Mouse (Mus musculus): ENCODE measurements at regions not wholly inside any gene's neighbourhood (a gene's known extent, or its start where the extent isn't known, plus 50 kb on each side); places are given as distances from the start of the nearest gene placed in this dataset.

DNA sequence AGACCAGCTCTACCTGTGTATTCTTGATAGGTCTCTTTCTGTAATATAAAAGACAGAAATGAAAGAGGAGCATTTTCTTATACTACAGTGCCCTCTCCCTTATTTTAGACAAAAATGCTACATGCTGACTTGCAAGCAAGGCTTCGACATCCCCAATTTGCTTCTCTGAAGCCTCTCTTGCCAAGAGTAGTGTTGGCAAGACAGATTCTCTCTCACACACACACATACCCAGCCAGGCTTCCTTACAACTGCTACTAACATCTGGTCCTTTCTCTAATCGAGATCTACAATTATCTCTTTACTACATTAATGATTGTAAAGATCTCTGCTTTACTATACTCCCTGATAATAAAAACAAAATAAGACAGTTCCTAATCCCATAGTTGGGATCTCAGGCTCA lies 87.5 kb upstream of the Daam1 start:
- DNase-seq: no peak

DNA sequence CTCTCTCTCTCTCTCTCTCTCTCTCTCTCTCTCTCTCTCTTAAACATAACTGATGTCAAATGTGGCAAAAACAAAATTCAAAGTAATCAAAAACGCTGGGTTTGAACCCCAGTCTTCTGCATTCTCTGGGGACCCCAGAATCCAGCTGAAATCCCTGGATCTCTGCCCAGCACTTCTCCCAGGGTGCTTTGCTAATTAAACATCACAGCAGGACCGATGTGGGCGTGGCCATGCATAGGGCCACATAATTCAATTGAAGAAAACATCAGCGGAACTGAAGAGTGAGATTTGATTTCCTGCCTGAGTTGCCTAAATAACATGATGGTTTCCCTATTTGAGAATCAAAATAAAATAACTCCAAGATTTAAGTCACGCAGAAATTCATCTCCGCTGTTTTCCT lies 84.9 kb upstream of the Daam1 start:
- no peak for DNase-seq

DNA sequence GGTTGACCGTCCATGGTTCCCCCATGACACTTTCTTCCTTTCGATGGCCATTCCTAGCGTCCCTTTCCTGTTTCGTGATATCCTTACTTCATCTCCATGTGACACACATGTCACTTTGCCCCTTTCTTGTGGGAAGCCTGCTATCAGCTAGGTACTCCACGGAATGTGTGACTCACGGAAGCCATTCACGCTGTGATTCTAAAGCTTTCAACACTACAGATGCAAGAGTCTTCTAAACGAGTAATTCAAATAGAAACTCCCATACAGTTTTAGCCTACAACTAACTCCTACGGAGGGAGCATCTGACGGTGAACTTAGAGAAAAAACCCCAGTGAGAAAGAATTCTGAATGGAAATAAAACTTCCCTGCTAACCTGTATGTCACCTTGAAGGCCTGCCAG lies 83.5 kb upstream of the Daam1 start:
- DNase-seq: no peak

DNA sequence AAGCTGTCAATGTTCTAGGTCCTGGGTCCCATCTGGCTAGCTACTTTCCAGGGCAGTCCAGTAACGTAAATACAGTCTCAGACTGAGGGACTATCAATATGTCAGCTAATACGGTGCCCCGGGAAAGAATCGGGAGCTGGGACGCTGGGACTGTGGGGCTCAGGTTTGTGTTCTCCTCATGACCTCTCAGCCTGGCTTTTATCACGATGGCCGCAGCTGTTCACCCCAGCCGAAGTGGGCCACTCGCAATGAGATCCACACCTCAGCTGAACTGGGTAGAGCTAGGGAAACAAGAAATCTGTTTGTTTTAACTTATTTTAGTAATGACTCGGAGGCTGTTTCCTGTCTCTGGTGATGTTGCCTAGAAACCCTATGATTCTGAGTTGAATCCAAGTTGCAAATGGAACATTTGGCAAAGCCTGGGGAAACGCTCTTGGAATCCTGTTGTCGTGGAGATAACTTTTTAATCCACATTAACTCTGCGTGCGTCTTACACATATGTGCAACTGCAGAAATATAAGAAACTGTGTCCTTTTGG lies 83.0 kb upstream of the Daam1 start:
- DNase-seq: peak; percentile 79

DNA sequence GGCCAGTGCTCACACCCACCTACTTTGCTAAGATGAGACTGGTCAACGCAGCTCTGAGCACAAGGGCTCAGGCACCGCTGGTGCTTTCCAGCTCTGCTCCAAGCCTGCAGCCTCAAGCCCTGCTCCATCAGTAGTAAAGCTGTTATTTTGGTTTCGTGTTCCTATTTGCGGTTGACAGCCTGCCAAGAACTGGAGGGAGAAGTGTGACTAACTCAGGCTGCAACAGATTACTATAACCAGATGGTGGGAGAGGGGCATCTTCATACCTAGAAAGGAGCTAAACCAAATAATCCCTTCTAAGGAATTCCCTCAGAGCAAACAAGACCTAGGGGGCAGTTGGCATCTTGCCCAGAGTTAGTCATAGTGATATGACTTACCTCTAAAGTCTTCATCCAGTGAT lies 82.1 kb upstream of the Daam1 start:
- DNase-seq: peak; percentile 90

DNA sequence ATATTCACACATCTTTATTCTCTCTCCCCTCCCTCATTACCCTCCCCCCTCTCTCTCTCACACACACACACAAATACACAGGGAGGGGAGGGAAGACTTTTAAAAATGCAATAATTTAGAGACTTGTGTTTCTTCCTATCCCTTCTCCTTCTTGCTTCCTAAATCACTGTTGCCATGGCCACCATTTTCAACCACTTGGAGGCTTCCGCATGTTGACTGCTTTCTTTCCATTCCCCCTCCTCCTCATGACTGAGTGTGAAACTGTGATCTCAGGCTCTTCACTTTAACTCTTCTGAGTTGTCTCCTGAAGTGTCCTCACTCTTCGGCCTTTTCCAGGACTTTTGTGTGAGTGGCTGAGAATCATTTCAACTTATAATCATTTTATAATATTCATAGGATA lies 81.2 kb upstream of the Daam1 start:
- peak; percentile 29 for DNase-seq

DNA sequence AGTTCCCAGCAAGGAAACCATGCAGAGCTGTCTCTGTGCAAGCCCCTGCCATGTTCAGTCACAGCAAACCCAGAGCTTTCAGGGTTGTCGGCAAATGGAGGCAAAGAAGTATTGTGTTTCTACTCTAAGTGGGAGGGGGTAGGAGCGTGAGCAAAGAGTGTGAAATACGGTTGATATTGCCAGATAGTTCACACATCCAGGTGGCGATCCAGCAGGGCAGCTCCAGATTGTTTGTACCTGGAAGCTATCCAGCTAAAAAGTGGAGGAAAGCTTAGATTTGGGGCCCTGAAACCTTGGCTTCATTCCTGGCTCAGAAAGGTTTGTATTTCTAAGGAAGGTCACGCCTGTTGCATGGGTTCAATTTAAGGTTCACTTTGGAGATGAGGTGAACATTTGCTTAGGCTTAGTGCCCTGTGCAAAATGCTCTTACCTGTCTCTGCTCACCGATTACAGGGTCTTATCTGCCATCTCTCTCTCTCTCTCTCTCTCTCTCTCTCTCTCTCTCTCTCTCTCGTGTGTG lies 78.1 kb upstream of the Daam1 start:
- DNase-seq: no peak

DNA sequence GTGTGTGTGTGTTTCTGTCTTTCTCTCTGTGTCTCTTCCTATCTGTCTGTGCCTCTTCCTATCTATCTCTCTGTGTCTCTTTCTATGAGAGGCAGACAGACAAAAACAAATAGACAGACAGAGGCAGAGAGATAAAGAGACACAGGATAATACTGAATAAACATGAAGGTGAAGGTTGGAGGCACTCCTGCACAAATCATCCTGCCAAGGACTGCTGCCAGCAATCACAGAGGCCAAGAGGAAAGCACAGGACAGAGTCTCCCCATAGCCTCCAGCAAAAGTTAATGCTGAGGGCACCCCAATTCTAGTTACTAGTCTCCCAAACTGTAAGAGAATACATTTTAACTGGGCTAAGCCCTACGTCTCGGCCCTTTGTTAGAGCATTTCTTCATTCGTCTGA lies 77.6 kb upstream of the Daam1 start:
- no peak for DNase-seq

DNA sequence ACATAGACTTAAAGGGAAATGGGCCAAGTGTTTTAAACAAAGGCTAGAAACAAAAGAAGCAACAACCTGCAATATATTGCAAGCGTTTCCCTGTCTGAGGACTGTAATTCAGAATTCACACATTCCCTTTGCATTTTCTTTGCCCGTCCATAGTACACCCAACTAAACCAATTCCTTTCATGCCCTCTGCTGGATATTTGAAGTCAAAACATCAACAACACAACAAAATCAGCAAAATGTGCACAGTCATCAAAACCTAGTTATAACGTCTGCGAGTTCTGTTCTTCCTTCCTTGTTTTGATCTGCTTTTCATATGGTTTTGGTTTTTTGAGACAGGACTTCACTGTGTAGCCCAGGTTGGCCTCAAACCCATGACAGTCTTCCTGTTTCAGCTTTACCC lies 67.7 kb upstream of the Daam1 start:
- DNase-seq: no peak

DNA sequence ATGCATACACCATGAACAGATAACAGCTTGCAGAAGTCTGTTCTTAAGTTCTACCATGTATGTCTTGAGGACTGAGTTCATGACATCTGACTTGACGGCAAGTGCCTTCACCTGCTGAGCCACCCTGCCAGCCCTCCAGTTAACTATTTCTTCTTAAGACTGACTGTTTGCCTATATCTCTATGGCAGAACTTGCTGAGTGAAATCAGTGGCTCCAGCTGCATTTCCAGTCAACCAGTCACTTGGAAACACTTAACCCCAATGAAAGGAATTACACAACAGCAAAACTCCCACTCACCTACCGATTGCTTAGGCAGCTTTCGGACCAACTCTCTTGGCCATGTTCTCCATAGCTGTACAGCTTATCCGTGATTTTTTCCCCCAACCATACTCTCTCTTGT lies 64.8 kb upstream of the Daam1 start:
- no peak for DNase-seq

DNA sequence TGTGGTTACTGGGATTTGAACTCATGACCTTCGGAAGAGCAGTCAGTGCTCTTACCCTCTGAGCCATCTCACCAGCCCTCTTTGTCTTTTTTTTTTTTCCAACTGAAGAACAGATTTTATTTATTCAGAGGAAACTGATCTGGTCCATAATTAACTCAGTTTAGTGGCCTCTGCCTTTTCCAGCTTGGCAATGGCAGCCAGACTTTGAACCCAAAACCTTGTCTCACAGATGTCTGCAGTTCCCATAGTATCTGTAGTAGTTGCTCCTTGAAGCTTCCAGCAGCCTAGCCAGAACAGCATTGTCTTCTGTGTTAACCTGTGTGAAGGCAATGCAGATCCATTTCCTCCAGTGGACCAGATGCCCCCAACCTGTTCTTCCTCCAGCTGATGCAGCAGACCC lies 64.2 kb upstream of the Daam1 start:
- no peak for DNase-seq

DNA sequence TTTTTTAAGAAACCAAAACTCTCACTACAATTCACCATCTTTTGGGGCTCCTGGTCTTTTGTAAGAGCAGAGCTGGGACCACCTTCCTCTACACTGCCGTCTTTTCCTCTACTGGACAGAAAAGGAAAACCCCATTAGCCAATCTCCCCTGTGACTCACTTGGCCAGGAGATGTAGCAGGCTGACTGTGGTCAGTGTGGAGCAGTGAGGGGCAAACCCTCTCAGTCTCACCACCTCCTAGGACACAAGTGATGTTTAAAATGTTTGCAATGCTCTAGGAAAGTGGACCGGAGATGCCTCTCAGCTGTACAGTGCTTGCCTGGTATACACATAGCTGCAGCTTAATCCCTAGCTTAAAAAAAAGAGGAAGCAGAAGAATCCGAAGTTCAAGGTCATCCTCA lies 63.0 kb upstream of the Daam1 start:
- DNase-seq: no peak

DNA sequence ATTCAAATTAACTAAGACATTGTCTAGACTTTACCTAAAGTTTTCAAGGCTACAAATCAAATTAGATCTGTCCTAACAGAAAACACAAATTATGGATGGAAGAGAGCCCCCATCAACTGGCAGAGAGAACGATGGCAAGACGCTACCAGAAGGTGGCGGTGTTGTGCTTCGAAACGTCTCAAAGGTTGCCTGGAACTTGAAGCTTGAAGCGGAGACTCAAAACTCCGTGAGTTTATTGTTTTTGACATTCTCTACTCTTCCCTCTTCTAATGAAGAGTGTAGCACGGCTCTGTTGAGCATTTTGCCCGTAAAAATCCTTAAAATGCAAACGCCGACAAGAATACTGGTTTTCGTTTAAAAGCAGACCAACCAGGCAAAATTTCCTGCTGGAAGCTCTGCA lies 62.4 kb upstream of the Daam1 start:
- DNase-seq: peak; percentile 66

DNA sequence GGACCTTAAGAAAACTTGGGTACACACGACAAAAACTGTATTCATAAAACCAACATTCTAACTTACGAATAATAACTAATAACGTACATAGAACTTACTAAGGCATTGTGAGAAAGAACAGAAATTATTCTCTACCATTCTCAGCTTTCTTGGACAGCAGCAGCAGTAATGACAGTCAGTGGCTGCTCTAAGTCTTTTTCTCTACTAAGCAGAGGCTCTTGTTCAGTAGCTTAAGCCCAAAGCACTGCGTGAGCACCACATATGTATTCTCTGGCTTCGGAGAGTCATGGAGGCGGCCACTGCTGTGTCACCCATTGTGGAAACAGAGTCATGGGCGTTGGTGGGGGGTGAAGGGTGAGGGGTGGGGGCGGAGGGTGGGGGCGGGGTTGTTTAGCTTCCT lies 62.0 kb upstream of the Daam1 start:
- no peak for DNase-seq

DNA sequence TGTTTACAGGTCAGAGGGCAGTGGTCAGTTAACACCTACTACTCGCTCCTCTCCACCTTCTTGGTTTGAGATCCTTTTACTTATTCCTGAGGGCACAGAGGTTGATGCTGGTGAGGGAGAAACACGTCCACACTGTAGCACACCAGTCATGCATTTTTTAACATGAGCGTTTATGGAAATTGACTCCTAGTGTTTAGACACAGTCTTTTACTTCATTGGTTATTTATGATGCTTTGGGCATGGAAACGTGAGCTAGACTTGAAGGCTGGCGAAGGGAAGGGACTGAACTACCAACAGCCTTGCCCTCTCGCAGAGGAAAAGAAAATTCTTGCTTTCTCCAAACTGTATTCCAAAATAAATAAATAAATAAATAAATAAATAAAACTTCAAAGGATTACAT lies 61.6 kb upstream of the Daam1 start:
- no peak for DNase-seq

DNA sequence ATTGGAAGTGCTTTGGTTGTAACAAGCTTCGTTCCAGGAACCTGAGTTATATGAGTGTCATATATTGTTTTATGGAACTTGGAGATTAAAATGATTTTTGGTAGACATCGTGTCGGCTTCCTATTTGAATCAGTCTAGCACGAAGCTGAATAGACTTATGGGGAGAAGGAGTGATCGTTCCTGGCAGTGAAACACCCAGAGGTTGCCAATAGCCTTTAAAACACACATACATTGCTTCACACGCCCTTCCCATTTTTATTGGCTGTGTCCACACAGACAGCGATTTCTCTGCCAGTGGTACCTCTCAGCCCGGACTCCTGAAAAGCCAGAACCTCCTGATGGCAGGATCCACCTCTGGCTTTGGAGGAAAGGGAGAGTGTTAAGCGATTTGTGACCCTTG lies 57.0 kb upstream of the Daam1 start:
- DNase-seq: no peak

DNA sequence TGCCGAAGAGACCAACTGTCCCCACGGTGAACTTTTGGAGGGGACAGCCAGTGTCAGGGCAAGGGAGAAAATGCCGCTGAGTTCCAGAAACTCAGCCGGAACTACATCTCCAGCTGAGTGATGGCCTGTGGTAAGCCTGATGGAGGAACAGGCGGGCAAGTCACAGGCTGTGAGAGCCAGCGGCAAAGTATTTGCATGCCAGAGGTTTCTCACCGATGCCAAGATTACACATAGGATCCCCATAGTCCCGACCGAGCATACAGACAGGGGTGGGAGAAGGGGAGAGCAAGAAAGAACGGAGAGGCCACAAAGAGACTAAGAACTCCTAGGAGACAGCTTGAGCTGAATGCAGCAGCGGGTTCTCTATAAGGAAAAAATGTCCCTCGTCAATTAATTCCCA lies 55.8 kb upstream of the Daam1 start:
- DNase-seq: no peak

DNA sequence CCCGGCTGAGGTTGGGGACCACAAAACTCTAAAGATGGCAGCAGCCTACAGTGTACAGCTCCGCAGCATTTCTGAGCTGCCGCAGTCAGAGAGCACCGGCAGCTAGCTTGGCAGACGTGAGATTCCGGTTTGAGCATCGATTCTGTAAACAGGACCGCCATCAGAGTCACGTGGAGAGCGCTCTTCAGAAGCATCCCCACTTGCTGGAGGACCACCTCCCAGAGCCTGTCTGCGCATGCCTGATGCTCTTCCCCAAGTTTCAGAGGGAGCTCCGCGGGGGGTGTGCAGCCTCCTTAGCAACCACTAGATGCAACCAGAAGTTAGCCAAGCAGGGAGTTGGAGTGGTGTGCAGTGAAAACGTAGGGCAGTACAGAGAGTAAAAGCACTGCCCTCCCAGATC lies 52.7 kb upstream of the Daam1 start:
- DNase-seq: peak; percentile 58

DNA sequence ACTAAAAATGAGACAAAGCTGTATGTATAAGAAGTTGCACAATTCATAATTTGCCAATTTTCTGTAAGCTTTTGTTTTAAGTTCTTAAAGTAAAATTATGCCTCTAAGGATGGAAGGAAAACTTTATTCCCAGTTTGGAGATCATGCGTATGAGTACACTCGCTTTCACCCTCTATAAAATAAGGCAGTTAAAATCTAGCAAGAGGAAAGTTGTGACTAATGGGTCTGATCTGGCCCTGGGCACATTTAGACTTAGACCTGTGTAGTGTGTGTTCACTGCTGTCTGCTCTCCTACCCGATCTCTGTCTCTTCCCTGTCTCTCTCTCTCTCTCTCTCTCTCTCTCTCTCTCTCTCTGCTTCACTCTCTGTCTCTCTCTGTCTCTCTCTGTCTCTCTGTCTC lies 51.9 kb upstream of the Daam1 start:
- DNase-seq: no peak

DNA sequence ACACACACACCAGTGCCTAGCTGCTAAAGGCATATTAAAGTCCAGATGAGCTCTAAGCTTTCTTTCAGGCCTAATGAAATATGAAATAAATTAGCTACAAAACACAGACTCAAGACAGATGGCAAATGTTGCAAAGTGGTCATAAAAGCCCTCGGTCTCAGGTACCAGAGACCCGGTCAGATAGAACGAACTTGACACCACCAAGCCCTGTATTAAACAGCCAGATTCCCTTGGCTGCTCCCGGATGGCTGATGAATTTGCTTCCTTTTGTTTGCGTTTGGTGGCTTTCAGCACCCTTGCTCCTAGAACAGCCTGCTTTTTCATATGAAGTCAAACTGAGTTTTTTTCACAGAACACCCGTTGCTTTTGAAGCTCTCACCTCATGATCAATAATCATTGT lies 51.5 kb upstream of the Daam1 start:
- no peak for DNase-seq
